Mouse (Mus musculus) telencephalon, adult 2 months (tissue): ENCODE measurements around the gene Olfr678.
"Not testable (repeated sequence)": the region's sequence is repeated elsewhere in the genome, so short reads cannot be mapped to it uniquely, and the experiment has no call there.

Source experiments
- DNase-seq: peaks from one replicate; pipeline ENCODE4 v3.0.0-alpha.2; 2011; ENCODE audit warnings: low read depth, low spot score

Gene Olfr678

GRCm38 (mm10) chr7:105064175-105064574, at the start of gene Olfr678:
Olfr678 (plus strand) TSS chr7:105064475.
- DNase-seq = no peak

GRCm38 (mm10) chr7:105022530-105022929, 41.7 kb upstream of the Olfr678 start:
- no peak for DNase-seq

GRCm38 (mm10) chr7:105028360-105028759, 35.9 kb upstream of the Olfr678 start, which contains the start of gene Olfr675:
Olfr675 (minus strand) TSS chr7:105028460.
- DNase-seq = no peak

DNA sequence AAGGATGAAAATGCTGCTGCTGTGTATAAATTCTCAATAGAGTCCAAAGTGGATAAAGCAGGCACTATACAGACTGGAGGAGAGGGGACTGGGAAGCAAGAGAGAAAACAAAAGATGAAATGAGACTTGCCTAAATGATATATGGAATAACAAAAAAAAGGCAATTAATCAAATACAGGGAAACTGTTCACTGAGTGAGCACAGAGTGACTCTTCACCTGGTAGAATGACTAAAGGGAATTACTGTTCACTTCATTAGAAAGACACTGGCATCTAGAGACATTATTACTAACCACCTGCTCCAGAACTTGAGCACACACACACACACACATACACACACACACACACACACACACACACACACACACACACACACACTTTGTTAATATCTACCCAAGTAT, 31.9 kb upstream of the Olfr678 start, which contains the start of gene Olfr676:
Gene Olfr676, plus strand, starts transcription at position 301 of the 400 bp plus-strand sequence.
- DNase-seq = no peak

GRCm38 (mm10) chr7:105033836-105034235, 30.4 kb upstream of the Olfr678 start:
- DNase-seq = not testable (repeated sequence)

GRCm38 (mm10) chr7:105058951-105059350, 5.3 kb upstream of the Olfr678 start:
- DNase-seq = no peak

GRCm38 (mm10) chr7:105080905-105081304, 16.6 kb downstream of the Olfr678 start, which contains the start of gene Olfr679:
Olfr679 (plus strand) TSS chr7:105081205.
- no peak for DNase-seq

- DNase-seq = not testable (repeated sequence)
Measured at GRCm38 (mm10) chr7:105092717-105093116, 28.4 kb downstream of the Olfr678 start, which contains the start of gene Olfr680-ps1. Olfr680-ps1 (minus strand) TSS chr7:105092817.

DNA sequence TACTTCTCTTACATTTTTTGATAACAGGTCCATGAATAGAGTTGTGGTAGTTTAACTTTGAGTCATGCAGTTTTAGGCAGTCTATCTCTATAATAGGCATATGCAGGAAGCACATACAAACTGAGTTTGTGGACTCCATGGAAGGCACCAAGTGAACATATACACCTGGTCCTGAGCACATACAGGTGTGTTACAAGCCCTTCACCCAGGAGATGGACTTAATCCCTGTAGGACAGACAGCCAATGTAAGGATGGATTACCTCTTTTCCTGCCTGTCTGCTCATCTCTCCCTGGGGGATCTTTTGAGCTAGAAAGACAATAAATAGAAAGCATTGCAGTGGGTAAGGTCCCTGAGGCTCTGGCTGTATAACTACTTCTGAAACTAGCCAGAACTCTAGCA, 52.3 kb downstream of the Olfr678 start, which contains the start of gene Olfr681:
Gene Olfr681, plus strand, starts transcription at position 301 of the 400 bp plus-strand sequence.
- no peak for DNase-seq
